Mouse (Mus musculus) layer of hippocampus, adult 8-10 months (tissue): Measurements from ENCODE around the gene Klhl18. TPM values are rescaled to one million over a fixed set of nuclear protein-coding genes. Genes with fewer than 3 reads are reported as not detected.
"Not testable (repeated sequence)": the region's sequence is repeated elsewhere in the genome, so short reads cannot be mapped to it uniquely, and the experiment has no call there.

Experiments used
- DNase-seq, 2 experiments: peaks; one replicate each; pipeline ENCODE4 v3.0.0; 2022; ENCODE audit warnings: low spot score in 2 of 2
- total RNA-seq, 4 experiments: library from RNA; stranded (reverse); gene quantifications; 2 replicates each; pipeline ENCODE4 v1.2.4; 2022

Gene Klhl18
- total RNA-seq, 4 experiments from 2014 or later, result 22.3 to 27.0 (median 25.5) TPM

DNA sequence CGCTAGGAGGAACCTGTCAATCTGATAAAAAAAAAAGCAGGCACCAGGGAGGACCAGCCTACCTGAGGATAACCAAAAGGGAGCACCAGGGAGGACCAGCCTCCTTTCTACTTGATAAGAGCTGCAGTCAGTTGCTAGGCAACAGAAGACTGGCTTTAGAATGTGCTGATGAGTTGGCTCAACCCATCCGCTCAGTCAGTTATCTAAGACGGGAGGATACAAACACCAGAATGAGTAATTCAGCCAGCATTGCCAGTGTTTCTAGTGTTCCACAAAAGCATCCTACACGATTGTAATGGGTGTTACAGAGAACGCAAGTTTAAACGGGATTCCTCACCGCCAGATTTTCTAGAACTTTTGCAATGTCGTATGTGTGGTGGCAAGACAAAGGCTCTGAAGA, 45.3 kb downstream of the Klhl18 start:
- DNase-seq, result peak; percentile 44 to 60

DNA sequence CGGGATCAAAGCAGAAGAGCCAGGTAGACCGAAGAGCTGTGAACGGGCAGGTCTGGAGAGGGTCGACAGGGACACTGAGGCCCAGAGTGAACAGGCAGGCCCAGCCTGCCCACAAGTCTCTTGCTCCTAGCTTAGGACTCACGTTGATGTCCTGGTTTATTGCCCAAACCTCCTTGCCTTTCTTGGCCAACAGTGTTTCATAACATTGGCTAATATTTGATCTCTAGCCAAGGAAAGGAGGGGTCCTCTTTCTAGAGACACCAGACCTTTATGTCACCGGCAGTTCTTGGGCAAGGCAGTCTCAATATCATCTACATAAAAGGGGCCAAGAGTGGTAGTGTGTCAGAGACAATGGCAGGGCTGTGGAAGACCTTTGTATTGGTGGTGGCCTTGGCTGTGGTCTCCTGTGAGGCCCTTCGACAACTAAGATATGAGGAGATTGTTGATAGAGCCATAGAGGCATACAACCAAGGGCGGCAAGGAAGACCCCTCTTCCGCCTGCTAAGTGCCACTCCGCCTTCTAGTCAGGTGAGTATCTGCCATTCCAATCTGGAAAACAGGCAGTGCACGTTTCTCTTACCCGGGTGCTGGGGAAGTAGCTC, 56.9 kb downstream of the Klhl18 start, which contains the start of gene Ngp:
Gene Ngp, plus strand, starts transcription at position 237 of the 602 bp plus-strand sequence.
- DNase-seq, result no peak

DNA sequence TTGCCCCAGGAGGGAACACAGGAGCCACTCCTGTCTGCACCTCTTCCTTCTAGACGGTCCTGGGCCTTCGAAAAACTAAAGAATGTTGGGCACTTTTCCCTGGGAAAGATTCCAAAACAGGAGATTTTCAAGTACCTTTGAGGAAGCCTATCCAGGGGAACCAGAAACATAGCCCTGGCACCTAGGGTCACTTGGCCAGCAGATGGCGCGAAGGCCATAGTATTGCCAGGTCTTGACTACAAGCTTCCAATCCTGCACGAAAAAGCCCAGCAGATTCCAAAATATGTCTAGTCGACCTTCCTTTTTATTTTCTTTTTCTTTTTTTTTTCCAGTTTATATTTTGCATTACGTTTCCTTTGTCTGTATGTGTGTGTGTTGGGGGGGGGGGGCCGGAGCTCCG, 62.7 kb downstream of the Klhl18 start:
- no peak for DNase-seq

DNA sequence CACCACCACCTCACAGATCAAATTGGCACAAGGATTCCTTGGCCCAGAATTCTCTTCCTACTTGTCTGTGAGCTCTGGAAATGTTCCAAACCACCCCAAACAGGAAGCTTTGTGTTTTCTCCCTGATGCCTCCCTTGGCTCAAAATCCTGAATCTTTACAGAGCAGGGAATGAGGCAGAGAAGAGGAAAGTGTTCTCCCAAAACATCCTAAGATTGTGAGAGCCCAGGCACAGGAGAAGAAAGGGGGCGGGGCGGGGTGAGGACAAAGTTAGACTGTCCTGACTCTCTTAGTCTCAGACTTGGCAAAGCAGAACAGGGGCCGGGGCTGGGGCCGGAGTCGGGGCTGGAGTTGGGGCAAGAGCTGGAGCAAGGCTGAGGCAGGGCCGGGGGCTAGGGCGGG, 63.6 kb downstream of the Klhl18 start:
- DNase-seq, result no peak

DNA sequence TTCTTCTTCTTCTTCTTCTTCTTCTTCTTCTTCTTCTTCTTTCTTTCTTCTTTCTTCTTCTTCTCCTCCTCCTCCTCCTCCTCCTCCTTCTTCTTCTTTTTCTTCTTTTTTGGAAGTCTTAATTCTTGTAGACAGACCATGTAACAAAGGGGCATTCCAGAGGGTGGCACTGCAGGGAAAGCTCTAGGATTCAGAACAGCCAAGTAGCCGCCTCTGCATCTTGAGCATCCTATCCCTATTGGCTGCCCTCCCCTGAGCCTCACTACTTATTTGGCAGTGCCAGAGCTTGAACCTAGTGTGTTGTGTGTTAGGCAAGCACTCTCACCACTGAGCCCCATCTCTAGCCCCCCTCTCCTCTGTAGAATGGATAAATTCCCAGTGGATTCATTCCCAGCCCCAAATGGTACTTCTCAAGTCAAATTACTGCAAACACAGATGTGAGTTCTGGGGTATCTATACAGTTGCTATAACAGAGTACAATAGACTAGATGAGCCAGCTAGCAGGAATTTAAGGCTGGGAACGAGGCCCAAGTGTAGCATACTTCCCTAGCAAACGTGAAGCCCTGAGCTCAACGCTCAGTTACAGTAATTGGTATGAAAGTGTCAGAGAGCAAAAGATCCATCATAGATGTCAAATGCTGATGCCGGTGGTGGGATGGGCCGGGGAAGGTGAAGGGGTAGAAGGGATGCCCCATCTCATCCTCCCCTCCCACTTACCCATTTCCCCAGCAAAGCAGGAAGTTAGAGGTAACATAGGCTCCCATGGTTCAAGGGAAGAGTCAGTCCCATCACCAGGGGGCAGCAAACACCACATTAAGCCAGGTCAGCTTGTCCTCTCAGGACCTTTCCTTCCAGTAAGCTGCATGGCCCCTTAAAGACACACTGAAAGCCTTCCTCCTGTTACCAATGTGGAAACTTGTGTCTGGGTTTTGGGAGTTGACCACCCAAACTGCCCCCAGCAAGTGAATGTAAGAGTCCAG, 65.3 kb downstream of the Klhl18 start:
- peak; percentile 66 to 76 for DNase-seq

DNA sequence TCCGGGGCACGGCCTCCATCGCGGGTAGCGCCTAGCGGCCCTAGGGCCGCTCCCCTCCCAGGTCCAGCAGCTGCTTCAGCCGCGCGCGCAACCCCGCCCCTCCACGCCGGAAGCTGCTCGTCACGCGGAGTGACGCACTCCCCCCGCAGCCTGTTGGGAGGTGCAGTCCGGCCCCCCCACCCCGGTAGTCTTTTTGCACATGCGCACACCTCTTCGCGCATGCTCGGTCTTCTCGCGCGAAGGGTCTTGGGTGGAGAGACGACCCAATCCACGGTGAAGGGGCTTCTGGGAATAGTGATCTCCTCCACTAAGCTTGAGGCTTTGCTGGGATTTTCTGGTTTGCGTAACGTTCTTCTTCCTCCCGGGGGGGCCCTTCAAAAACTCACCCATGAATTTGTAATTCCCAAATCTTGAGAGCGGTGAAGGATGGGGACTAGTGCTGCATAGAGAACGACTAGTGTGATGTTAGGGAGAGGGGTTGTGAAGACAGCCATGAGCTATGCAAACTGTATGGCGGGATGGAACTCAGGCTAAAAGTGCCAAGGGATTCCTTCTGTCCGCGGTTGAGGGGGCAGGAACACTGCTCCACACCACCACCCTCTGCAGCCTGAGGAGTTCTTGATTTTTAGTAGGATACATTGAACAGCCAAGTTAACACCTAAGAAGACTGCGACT, 68.3 kb downstream of the Klhl18 start, which contains the start of gene Ptpn23:
Gene Ptpn23, minus strand, starts transcription at position 115 of the 675 bp plus-strand sequence.
- DNase-seq, result peak; percentile 90 to 91

DNA sequence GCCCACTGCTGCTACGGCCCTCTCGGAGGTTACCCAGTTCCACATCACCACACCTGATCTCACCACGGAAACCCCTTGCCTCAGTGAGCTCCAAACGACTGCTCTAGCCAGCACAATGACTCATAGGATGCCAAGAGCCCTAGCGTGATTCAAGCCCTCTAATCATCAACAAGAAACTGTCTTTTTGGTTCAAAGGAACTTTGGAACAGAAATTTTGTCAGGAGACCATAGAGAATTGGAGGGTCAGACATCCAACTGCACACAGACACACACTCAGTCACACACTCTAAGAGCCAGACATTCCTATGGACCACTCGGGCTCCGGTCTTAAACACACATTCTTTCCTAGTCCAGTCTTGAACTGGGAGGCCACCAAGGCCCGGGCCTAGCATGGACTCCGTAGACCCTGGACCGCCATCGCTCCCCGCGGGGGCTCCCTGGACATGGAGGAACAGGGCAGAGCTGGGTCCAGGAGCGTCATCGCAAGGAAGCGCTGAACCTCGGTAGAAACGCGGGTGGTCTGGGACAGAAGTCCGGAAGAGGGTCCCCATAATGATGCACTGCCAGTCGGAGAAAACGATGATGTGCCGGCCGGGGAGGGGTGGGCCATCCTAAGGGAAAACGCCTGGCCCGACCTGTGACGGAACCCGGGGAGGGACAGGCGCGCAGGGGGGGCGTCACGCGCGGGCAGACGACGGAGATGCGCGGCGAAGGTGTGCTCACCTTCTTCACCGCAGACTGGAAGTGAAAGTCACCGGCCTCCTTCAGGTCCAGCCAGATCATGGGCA, 69.0 kb downstream of the Klhl18 start:
- peak in 1 of 2 experiments; percentile 29 for DNase-seq

DNA sequence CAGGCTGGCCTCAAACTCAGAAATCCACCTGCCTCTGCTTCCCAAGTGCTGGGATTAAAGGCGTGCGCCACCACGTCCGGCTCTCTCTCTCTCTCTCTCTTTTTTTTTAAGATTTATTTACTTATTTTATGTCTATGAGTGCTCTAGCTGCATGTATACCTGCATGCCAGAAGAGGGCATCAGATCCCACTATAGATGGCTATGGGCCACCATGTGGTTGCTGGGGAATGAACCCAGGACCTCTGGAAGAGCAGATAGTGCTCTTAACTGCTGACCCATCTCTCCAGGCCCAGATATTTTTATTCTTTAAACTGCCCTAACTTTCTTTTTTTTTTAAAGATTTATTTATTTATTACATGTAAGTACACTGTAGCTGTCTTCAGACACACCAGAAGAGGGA, 73.3 kb downstream of the Klhl18 start:
- not testable (repeated sequence) for DNase-seq

DNA sequence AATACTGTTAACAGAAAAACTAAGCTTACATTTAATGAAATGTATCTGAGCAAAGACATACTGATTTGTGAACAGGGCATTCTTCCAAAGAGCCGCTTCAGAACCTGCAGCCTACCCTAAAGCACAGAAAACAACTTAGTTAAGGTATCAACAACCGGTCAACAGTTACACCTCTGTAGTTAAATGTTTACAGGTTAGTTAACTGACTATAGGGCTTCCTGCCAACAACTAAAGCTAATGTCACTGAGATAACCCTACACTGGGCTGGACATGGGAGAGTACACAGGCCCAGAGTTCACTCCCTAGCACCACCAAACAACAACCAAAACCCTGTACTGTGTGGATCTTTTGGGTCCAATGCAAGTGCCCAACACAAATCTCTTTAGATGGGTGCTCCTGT, 73.8 kb downstream of the Klhl18 start:
- no peak for DNase-seq

DNA sequence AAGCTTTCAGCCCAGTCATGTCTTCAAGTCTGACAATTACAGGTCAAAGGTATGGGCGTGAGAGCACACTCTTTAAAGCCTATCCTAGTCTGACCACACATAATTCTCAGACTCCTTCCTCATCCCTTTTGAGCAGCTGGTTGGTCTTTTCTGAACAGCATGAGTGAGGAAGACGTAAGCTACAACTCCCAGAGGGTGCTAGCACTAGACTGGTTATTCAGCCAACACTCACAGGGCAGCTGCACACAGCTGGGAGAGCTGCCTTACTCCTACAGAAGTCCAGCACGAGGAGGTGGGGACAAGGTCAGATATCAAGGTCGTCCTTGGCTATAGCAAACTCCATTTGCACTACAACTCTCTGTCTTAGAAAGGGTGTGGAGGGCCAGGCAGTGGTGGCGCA, 75.8 kb downstream of the Klhl18 start:
- DNase-seq, result no peak

DNA sequence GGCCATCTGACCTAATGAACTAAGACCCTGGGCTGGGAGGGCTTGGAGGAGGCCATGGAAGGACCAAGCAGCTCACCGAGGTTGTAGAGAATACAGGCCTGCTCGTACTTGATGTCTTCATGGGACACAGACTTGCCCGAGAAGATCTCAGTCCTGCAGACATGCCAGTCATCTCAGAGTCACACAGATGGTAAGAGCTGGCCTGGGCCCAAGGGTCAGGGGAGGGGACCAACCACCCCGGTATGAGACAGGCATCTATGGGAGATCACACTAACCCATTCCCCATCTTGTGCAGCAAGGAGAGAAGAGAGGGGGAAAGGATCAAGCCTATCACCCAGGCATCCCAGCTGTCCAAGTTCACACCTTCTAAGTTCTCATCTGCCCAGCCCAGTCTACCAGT, 83.2 kb downstream of the Klhl18 start:
- no peak for DNase-seq

DNA sequence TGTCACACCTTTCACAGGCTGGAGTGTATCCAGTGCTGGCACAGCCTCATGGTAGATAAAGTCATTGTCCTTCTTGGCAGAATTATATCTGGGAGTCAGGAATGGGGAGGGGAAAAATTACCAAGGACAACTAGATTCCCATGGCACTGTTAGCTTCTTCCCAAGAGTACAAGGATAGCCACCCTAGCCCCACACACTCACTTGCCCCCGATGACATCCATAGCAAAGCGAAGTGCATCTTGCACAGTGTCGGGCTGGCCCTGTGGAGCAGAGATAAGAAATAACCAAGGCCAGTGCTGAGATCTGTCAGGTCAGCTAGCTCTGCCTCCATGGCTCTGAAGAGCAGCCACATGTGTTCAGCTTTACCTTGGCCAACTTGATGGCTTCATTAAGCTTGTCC, 85.7 kb downstream of the Klhl18 start:
- DNase-seq, result no peak

DNA sequence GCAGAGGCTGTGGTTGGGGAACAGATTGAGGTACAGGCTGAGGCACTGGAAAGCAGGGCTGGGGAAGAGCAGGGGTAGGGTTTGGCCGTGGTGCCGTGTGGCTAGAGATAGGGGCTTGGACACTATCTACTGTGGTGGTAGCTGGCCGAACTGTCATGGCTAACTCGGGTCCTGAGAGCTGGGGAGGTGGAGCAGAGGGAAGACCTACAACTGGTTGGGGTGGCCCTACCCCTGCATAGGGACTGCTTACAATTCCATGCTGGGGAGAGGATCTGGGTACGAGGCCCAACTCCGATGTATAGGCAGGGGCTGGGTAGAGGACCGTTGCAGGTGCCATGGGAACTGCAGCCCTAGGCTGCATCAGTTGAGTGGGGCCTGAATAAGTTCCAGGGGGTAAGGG, 88.5 kb downstream of the Klhl18 start:
- no peak for DNase-seq

DNA sequence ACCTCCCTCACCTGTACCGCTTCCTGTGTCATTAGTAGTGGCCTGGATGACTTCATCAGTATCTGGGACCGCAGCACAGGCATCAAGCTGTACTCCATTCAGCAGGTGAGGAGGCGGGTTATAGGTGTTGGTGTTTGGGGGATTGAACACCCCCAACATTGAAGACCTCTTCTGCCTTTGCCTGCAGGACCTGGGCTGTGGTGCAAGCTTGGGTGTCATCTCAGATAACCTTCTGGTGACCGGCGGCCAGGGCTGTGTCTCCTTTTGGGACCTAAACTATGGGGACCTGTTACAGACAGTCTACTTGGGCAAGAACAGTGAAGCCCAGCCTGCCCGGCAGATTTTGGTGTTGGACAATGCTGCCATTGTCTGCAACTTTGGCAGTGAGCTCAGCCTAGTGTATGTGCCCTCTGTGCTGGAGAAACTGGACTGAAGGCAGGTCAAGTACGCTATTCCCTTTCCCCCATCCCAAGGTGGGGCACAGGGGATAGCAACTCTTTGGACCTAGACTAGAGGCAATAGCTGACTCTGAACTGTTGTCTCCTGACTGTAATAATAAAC, 92.0 kb downstream of the Klhl18 start:
- DNase-seq, result no peak

DNA sequence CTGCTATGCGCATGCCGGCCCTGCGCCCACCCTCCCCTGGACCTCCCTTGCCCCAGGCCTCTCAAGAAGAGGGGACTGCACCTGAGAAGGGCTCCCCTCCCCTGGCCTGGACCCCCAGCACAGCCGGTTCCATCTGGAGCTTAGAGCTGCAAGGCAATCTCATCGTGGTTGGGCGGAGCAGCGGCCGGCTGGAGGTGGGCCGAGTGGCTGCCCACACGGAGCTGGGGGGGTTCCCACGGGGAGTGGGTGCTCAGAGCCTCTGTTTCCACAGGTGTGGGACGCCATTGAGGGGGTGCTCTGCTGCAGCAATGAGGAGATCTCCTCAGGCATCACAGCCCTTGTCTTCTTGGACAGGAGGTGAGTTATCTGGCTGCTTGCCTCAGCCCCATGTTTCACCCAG, 95.2 kb downstream of the Klhl18 start:
- DNase-seq, result no peak

DNA sequence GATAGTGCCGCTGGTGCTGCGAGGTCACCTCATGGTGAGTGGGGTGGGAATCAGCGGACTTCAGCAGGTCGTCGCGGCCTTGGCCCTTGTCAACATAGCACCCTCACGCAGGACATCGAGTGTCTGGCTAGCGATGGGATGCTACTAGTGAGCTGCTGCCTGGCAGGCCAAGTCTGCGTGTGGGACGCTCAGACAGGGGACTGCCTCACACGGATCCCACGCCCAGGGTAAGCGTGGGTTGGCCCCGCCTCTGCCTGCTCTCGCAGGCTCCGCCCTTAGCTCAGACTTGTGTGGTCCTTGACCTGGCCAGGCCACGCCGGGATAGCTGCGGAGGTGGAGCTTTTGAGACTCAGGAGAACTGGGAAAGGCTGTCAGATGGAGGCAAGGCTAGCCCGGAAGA, 95.8 kb downstream of the Klhl18 start:
- DNase-seq, result no peak

DNA sequence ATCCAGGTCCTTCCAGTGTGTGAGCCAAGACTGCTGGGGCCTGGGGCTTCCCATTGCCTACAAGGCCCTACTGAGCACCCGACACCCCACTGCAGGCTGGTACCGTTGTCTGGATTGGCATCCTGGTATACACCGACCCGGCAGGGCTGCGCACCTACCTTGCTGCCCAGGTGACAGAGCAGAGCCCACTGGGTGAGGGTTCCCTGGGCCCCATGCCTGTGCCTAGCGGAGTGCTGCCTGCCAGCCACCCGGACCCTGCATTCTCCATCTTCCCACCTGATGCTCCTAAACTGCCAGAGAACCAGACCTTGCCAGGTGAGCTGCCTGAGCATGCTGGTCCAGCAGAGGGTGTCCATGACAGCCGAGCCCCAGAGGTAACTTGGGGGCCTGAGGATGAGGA, 97.1 kb downstream of the Klhl18 start:
- no peak for DNase-seq

DNA sequence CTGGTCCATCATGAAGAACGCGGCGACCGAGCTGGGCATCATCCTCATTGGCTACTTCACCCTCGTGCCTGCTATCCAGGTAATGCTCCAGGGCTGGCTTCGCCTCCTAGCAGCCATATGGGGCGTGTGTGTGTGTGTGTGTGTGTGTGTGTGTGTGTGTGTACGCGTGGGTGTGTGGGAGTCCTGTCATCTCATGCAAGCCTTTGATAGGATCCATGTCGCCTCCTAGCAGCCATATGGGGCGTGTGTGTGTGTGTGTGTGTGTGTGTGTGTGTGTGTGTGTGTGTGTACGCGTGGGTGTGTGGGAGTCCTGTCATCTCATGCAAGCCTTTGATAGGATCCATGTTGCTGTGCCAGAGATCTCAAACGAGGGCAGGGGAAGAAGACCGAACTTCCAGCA, 98.8 kb downstream of the Klhl18 start:
- DNase-seq, result not testable (repeated sequence)
